Mouse (Mus musculus) cortical plate, adult 2 months (tissue): Measurements from ENCODE around the gene Mosmo.

Experiments used
- CTCF ChIP-seq: fragments of 200-500 bp; IDR thresholded peaks from 2 replicates; pipeline ENCODE4 v1.5.1; 2011; ENCODE audit warnings: mild to moderate bottlenecking, control low read depth, low read length; ENCODE audit not compliant: insufficient read depth; ENCODE audit errors: extremely low read depth
- POLR2A ChIP-seq: fragments of 200-500 bp; IDR thresholded peaks from 2 replicates; pipeline ENCODE4 v1.6.1; 2011; ENCODE audit warnings: mild to moderate bottlenecking, low read length, control low read depth; ENCODE audit not compliant: insufficient read depth; ENCODE audit errors: extremely low read depth

GRCm38 (mm10) chr7:120635362-120635781, 42.0 kb upstream of the Mosmo start:
- no peak for TF ChIP-seq CTCF
- no peak for TF ChIP-seq POLR2A
